Mouse (Mus musculus): Measurements from ENCODE around the gene Slc5a4b. TPM values are rescaled to one million over a fixed set of nuclear protein-coding genes. Genes with fewer than 3 reads are reported as not detected.

Slc5a4b gene
- polyA plus RNA-seq, 1 experiment, result not detected

DNA sequence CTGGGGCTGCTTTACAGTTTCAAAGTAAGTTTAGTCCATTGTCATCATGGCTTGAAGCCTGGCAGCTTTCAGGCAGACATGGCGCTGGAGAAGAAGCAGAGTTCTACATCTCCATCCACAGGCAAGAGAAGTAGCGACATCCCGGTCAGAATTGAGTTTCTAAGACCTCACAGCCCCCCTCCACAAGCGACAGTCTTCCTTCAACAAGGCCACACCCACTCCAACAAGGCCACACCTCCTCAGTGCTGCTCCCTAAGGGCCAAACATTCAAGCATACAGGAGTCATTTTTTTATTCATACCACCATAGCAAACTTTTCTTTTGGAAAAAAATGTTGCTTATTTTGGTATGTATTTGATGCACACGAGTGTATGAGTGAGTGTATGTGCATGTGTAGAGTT, 80.3 kb downstream of the Slc5a4b start:
- no peaks in the 10 kb centered on the region for H3K27me3 ChIP-seq (replicated peaks)
- H3K4me3 ChIP-seq (replicated peaks), result no peak overlapping the region
- TF ChIP-seq FLI1 (IDR thresholded peaks at IDR 0.05; ENCODE audit: low read length) (no peak), GATA1 (IDR thresholded peaks at IDR 0.05; ENCODE audit: borderline replicate concordance, low read length) (no peak)
- H3K4me1 ChIP-seq, result peaks cover 29% of the 10 kb centered on the region
- H3K9me3 ChIP-seq, result no peaks in the 10 kb centered on the region
- H3K36me3 ChIP-seq (replicated peaks; ENCODE audit: low read length), result peaks cover 7% of the 10 kb centered on the region

DNA sequence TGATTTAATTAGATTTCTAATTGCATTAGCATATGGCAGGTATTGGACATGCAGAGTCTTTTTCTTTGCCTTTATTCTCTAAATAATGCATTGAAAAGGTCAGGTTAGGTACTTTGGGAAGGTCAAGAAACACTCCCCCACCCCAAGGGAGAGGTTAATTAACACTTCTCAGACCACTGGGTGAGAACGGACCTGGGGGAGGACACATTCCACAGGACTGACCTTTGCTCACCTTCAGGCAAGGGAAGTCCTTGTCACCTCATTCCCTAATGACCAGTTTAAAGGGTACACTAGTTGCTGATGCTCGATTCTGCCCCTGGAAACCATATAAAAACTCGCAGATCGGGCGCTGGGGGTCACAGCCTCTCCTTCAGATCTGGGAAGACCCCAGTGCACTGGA, 81.5 kb downstream of the Slc5a4b start:
- H3K27me3 ChIP-seq (replicated peaks), result no peaks in the 10 kb centered on the region
- H3K36me3 ChIP-seq (replicated peaks; ENCODE audit: low read length), result no peaks in the 10 kb centered on the region
- peaks cover 21% of the 10 kb centered on the region for H3K4me1 ChIP-seq
- peaks cover 8% of the 10 kb centered on the region for H3K9me3 ChIP-seq
- TF ChIP-seq FLI1 (IDR thresholded peaks at IDR 0.05; ENCODE audit: low read length) (no peak), GATA1 (IDR thresholded peaks at IDR 0.05; ENCODE audit: borderline replicate concordance, low read length) (no peak)
- no peak overlapping the region for H3K4me3 ChIP-seq (replicated peaks)

DNA sequence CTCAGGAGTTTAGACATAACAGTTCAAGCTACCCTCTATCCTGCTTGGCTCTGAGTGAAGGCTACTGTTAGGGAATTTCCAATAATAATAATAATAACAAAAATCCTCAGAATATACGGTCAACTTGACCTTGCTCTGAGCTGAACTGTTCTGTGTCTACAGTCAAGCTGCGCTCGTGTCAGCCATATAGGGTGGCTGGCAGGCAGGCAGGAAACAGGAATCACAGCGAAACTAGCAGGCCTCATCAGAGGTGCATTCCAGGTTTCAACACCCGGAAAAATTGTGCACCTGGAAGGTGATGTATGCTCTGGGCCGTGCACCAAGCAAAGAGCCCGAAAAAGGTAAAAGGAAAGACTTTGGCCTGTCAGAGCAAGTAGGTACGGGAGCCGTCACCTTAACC, 82.4 kb downstream of the Slc5a4b start:
- Histone ChIP-seq H3K27me3 (replicated peaks) (no peaks in the 10 kb centered on the region), H3K36me3 (replicated peaks; ENCODE audit: low read length) (no peaks in the 10 kb centered on the region), H3K9me3 (peaks cover 14% of the 10 kb centered on the region), H3K4me1 (peaks cover 12% of the 10 kb centered on the region), H3K4me3 (replicated peaks) (no peak overlapping the region)
- TF ChIP-seq FLI1 (IDR thresholded peaks at IDR 0.05; ENCODE audit: low read length), result no peak
- TF ChIP-seq GATA1 (IDR thresholded peaks at IDR 0.05; ENCODE audit: borderline replicate concordance, low read length), result no peak

DNA sequence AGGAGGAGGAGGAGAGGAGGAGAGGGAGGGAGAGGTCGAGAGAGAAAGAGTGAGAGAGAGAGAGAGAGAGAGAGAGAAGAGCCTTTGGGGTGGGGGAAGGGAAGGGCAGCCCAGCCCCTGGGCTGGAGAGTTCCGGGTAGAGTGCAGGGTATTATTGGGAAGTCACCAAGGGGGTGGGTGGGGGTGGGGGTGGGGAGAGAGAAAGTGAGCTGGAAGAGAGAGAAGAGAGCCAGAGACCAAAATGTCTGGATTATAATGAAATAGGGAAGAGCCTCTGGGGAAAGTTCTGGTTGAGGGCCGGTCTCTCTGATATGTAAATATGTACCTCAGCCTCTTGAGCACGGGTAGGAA, 82.8 kb downstream of the Slc5a4b start:
- peaks cover 8% of the 10 kb centered on the region for H3K4me1 ChIP-seq
- TF ChIP-seq FLI1 (IDR thresholded peaks at IDR 0.05; ENCODE audit: low read length) (no peak), GATA1 (IDR thresholded peaks at IDR 0.05; ENCODE audit: borderline replicate concordance, low read length) (no peak)
- no peak overlapping the region for H3K4me3 ChIP-seq (replicated peaks)
- no peaks in the 10 kb centered on the region for H3K27me3 ChIP-seq (replicated peaks)
- H3K36me3 ChIP-seq (replicated peaks; ENCODE audit: low read length), result no peaks in the 10 kb centered on the region
- H3K9me3 ChIP-seq, result peaks cover 14% of the 10 kb centered on the region

DNA sequence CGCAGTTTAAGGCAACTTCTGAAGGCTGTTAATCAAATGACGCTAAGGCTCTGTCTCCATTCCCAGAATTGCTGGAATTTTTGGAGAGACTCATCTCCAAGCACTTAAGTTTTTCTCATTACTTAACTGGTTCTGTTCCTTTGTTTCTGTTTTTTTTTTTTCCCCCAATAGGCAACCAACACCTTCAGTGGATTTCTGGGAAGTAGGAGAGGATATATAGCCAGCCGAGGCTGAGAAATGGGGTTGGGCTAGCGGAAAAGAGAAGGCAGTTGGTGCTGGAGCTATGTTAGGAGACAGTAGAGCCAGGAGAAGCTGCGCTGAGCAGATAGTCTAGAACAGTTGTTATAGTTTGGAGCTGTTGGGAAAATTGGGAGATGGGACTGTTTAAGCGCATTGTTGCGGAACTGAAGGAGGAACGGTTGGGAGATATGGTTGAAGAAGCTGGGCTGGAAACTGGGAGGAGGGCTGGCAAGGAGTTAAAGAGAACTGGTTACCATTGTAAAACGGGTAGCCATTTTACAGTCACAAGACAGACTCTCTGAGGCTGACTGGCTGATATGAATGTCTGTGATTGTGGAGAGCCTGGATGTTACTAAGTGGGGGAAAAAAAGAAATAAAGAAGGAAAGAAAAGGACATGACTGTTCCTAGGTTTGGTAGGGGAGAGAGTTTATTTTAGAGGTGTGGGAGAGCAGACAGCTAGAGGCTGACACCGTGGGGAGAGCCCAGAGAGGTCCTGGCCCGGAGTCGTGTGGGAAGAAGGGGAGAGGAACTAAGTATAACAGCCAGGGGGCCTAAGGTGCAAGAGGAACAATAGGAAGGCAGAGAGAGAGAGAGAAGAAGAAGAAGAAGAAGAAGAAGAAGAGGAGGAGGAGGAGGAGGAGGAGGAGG, 83.4 kb downstream of the Slc5a4b start:
- no peaks in the 10 kb centered on the region for H3K27me3 ChIP-seq (replicated peaks)
- H3K36me3 ChIP-seq (replicated peaks; ENCODE audit: low read length), result no peaks in the 10 kb centered on the region
- peaks cover 8% of the 10 kb centered on the region; the same call in 1 of the 2 replicates for H3K4me1 ChIP-seq
- peaks cover 14% of the 10 kb centered on the region for H3K9me3 ChIP-seq
- H3K4me3 ChIP-seq (replicated peaks), result no peak overlapping the region
- TF ChIP-seq FLI1 (IDR thresholded peaks at IDR 0.05; ENCODE audit: low read length) (no peak), GATA1 (IDR thresholded peaks at IDR 0.05; ENCODE audit: borderline replicate concordance, low read length) (no peak)

DNA sequence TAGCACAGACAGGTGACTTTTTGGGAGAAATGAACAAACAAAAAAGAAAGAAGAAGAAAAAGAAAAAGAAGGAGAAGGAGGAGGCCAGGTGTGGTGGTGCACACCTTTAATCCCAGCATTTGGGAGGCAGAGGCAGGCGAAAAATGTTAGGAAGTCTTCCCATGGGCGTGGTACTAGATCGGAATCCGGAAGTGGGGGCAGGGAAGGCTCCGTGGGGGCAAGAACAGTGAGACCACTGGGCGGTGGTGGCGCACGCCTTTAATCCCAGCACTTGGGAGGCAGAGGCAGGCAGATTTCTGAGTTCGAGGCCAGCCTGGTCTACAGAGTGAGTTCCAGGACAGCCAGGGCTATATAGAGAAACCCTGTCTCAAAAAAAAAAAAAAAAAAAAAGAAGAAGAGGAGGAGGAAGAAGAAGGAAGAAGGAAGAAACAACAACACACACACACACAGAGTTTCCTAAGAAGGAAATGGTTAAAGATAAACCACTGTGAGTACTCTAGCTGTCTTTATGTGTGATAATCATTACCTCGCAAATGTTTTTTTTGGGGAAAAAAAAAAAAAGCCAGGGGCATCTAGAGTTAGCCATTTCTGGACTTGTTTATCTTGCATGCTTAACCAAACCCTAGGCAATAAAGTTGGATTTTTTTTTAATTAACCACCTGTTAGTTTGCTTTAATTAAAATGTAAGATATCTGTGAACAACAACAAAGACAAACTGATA, 85.1 kb downstream of the Slc5a4b start:
- H3K4me1 ChIP-seq, result peaks cover 9% of the 10 kb centered on the region
- no peak overlapping the region for H3K4me3 ChIP-seq (replicated peaks)
- TF ChIP-seq GATA1 (IDR thresholded peaks at IDR 0.05; ENCODE audit: borderline replicate concordance, low read length) (no peak), FLI1 (IDR thresholded peaks at IDR 0.05; ENCODE audit: low read length) (no peak)
- H3K9me3 ChIP-seq, result peaks cover 14% of the 10 kb centered on the region
- no peaks in the 10 kb centered on the region for H3K36me3 ChIP-seq (replicated peaks; ENCODE audit: low read length)
- H3K27me3 ChIP-seq (replicated peaks), result no peaks in the 10 kb centered on the region

DNA sequence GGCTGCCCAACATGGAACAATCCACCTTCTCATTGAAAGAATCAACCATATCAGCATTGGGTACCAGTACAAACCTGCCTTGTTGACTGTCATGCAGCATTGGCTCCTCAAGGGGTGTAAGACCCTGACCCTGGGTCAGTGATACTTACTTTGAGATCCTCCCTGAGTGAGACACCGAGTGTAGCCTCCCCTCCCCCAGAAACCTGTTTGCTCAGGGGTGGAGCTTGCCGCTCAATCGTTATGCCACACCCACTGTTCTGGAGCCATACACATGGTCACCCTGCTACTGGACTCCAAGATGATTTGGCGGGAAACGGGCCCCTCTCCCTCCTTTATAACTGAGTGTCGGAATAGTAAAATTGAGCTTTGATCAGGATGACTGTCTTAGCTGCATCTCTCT, 86.8 kb downstream of the Slc5a4b start:
- no peak for TF ChIP-seq FLI1 (IDR thresholded peaks at IDR 0.05; ENCODE audit: low read length)
- TF ChIP-seq GATA1 (IDR thresholded peaks at IDR 0.05; ENCODE audit: borderline replicate concordance, low read length), result no peak
- H3K36me3 ChIP-seq (replicated peaks; ENCODE audit: low read length), result no peaks in the 10 kb centered on the region
- no peak overlapping the region for H3K4me3 ChIP-seq (replicated peaks)
- peaks cover 23% of the 10 kb centered on the region for H3K9me3 ChIP-seq
- no peaks in the 10 kb centered on the region for H3K27me3 ChIP-seq (replicated peaks)
- peaks cover 9% of the 10 kb centered on the region for H3K4me1 ChIP-seq

DNA sequence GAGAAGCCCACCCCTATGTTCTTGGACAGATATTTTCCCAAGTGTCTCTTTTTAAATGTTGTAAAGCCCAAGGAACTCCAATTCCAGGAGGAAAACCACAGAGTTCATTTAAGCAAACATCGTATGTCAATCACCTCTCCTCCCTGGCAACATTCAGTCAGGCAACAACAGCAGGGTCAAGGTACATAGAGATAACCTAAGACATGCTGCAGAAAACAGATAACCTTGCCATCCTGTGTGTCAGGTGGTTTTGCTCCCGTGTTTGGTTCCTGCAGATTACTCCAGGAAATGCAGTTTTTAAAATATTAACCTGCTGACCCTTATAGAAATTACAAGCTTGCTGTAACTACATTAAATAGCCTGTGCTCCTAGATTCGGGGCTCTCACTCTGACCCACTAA, 89.0 kb downstream of the Slc5a4b start:
- H3K9me3 ChIP-seq, result peaks cover 23% of the 10 kb centered on the region
- TF ChIP-seq FLI1 (IDR thresholded peaks at IDR 0.05; ENCODE audit: low read length) (no peak), GATA1 (IDR thresholded peaks at IDR 0.05; ENCODE audit: borderline replicate concordance, low read length) (no peak)
- no peaks in the 10 kb centered on the region for H3K36me3 ChIP-seq (replicated peaks; ENCODE audit: low read length)
- no peak overlapping the region for H3K4me3 ChIP-seq (replicated peaks)
- H3K4me1 ChIP-seq, result peaks cover 6% of the 10 kb centered on the region
- H3K27me3 ChIP-seq (replicated peaks), result no peaks in the 10 kb centered on the region

DNA sequence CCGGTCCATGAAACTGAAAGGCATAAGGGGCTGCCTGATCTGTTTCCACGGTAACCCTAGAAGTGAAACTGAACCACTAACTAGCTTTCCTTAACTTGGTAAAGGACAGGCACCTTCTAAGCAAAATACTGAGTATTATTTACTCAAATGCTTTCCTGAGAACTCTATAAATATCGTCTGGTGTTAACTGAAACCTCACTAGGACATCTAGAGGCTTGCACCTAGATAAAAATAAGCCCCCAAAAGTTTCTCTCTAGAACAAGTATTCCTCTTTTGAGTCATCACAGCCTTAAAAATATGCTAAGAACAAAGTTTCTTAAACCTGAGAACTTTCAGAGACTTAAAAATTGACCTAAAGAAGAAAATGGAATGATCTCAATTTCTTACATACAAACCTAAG, 93.9 kb downstream of the Slc5a4b start:
- Histone ChIP-seq H3K36me3 (replicated peaks; ENCODE audit: low read length) (no peaks in the 10 kb centered on the region), H3K27me3 (replicated peaks) (no peaks in the 10 kb centered on the region), H3K4me3 (replicated peaks) (no peak overlapping the region), H3K4me1 (peaks cover 4% of the 10 kb centered on the region), H3K9me3 (peaks cover 18% of the 10 kb centered on the region)
- TF ChIP-seq FLI1 (IDR thresholded peaks at IDR 0.05; ENCODE audit: low read length), result no peak
- no peak for TF ChIP-seq GATA1 (IDR thresholded peaks at IDR 0.05; ENCODE audit: borderline replicate concordance, low read length)

DNA sequence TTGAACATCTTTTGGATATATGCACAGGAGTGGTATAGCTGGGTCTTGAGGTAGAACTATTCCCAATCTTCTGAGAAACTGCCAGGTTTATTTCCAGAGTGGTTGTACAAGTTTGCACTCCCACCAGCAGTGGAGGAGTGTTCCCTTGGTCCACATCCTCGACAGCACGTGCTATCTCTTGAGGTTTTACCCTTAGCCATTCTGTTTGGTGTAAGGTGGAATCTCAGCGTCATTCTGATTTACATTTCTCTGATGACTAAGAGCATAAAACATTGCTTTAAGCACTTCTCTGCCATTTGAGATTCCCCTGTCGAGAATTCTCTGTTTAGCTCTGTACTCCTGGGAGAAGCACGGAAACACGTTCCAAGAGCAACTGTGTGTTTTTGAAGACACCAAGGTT, 97.8 kb downstream of the Slc5a4b start:
- Histone ChIP-seq H3K9me3 (peaks cover 18% of the 10 kb centered on the region), H3K4me1 (no peaks in the 10 kb centered on the region), H3K4me3 (replicated peaks) (no peak overlapping the region), H3K27me3 (replicated peaks) (peaks cover 2% of the 10 kb centered on the region), H3K36me3 (replicated peaks; ENCODE audit: low read length) (no peaks in the 10 kb centered on the region)
- TF ChIP-seq FLI1 (IDR thresholded peaks at IDR 0.05; ENCODE audit: low read length), result no peak
- TF ChIP-seq GATA1 (IDR thresholded peaks at IDR 0.05; ENCODE audit: borderline replicate concordance, low read length), result no peak

All from megakaryocyte, embryonic 14.5 days (primary cell).